Mouse (Mus musculus) intestine, embryonic 15.5 days (tissue): Measurements from ENCODE around the gene C4bp. TPM values are rescaled to one million over a fixed set of nuclear protein-coding genes. Genes with fewer than 3 reads are reported as not detected.

Experiments
- ATAC-seq: fragments of 200-750 bp; cut with Nextera tagmentation; 2 replicates; pipeline ENCODE4 v1.8.0; 2017; ENCODE audit warnings: moderate TSS enrichment, moderate library complexity
- H3K27ac ChIP-seq: fragments of 300-500 bp; sonication (generic); 2 replicates; pipeline ENCODE4 v1.5.1; 2015; ENCODE audit warnings: mild to moderate bottlenecking, inconsistent platforms
- H3K27me3 ChIP-seq: fragments of 300-500 bp; sonication (generic); replicated peaks from 2 replicates; pipeline ENCODE4 v1.6.1; 2015; ENCODE audit warnings: inconsistent platforms
- H3K36me3 ChIP-seq: fragments of 300-500 bp; sonication (generic); 2 replicates; pipeline ENCODE4 v1.6.1; 2015; ENCODE audit warnings: inconsistent platforms
- H3K4me1 ChIP-seq: fragments of 300-500 bp; sonication (generic); replicated peaks from 2 replicates; pipeline ENCODE4 v1.6.1; 2015; ENCODE audit warnings: inconsistent platforms
- H3K4me2 ChIP-seq: fragments of 300-500 bp; sonication (generic); replicated peaks from 2 replicates; pipeline ENCODE4 v1.6.1; 2015; ENCODE audit warnings: mild to moderate bottlenecking, inconsistent platforms
- H3K4me3 ChIP-seq: fragments of 300-500 bp; sonication (generic); replicated peaks from 2 replicates; pipeline ENCODE4 v1.5.1; 2015; ENCODE audit warnings: inconsistent platforms
- H3K9ac ChIP-seq: fragments of 300-500 bp; sonication (generic); 2 replicates; pipeline ENCODE4 v1.6.1; 2015; ENCODE audit warnings: inconsistent platforms
- H3K9me3 ChIP-seq: fragments of 300-500 bp; sonication (generic); 2 replicates; pipeline ENCODE4 v1.6.1; 2016; ENCODE audit warnings: inconsistent platforms
- WGBS: fragments of 180-500 bp; shearing (Covaris S2); methylation state at CpG from one replicate; pipeline ENCODE4 v1.1.7; 2015; 5-methylcytosine and 5-hydroxymethylcytosine counted together
- polyA plus RNA-seq: library from polyadenylated mRNA; unstranded; fragments of >200 nt; fragmentation: Nextera tagmentation; extraction: Ambion mirVana; gene quantifications from 2 replicates; pipeline ENCODE4 v1.2.1, GENCODE M21; 2015

C4bp gene
- polyA plus RNA-seq, 1 experiment from 2014 or later = 2.4 TPM

DNA sequence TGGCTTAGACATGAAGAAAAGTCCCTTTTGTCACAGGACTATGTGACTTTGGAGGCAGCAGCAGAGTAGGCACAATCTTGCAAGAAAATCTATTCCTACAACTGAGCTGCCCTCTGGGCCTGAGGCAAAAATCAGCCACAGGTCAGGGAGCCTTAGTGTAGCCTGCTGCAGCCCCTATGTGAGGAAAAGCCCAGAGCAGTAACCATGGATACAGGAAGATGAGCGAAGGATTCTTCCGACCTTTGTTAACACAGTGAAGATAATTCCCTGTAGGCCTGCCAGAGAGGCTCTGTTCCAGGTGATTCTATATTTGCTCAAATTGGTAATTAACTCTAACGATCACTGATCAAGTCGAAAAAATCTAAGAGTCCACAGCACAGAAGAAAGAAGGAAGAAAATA lies 17.3 kb downstream of the C4bp start:
- H3K36me3 ChIP-seq = no peaks in the 10 kb centered on the region
- 46% methylated on average over 4 of the region's 4 CpGs for WGBS
- ATAC-seq = no peak

GRCm38 (mm10) chr1:130640967-130641366 lies 20.5 kb downstream of the C4bp start:
- peak; percentile 56 for ATAC-seq
- H3K4me3 ChIP-seq = no peak overlapping the region
- no peak overlapping the region for H3K4me2 ChIP-seq
- no peaks in the 10 kb centered on the region for H3K36me3 ChIP-seq
- no peak overlapping the region for H3K27ac ChIP-seq
- no peak overlapping the region for H3K9ac ChIP-seq
- H3K9me3 ChIP-seq = no peaks in the 10 kb centered on the region
- no peaks in the 10 kb centered on the region for H3K27me3 ChIP-seq
- H3K4me1 ChIP-seq = no peaks in the 10 kb centered on the region

More for the DNA sequence above, 17.3 kb downstream of the C4bp start:
- Histone ChIP-seq H3K4me1 (no peaks in the 10 kb centered on the region), H3K27ac (no peak overlapping the region), H3K9me3 (no peaks in the 10 kb centered on the region), H3K27me3 (no peaks in the 10 kb centered on the region), H3K4me3 (no peak overlapping the region), H3K9ac (no peak overlapping the region), H3K4me2 (no peak overlapping the region)

DNA sequence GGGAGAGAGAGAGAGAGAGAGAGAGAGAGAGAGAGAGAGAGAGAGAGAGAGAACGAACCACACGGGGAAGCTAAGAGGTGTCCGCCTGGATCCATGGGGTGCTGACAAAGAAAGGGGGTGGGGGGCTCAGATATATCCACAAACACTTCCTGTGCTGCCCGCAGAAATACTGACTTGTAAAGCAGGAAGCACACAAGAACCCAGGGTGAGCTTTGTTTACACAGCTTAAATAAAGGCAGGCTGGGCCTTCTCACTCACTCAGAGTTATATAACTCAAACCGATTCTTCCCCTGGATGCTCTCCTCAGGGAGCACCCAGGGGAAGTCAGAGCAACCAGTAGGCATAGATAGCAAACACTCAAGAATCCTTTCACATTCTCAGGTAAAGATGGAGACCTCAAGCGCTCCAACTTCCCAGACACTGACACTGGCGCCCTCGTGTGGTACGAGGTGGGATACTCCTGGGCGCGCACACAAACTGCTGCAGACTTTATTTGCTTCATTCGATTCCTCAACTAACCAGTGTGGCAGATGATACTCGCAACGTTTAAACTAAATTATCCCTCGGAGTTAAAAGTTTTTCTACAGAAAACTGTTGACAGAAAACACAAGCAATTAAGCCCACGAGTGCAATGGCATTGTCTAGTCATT lies 27.5 kb downstream of the C4bp start:
- no peaks in the 10 kb centered on the region for H3K27me3 ChIP-seq
- H3K4me3 ChIP-seq = no peak overlapping the region
- H3K4me2 ChIP-seq = peak overlapping the region; percentile 31
- 25% methylated on average over 15 of the region's 16 CpGs for WGBS
- no peak overlapping the region for H3K27ac ChIP-seq
- no peaks in the 10 kb centered on the region for H3K36me3 ChIP-seq
- no peaks in the 10 kb centered on the region for H3K9me3 ChIP-seq
- H3K4me1 ChIP-seq = no peaks in the 10 kb centered on the region
- no peak overlapping the region for H3K9ac ChIP-seq
- ATAC-seq = peak; percentile 82

DNA sequence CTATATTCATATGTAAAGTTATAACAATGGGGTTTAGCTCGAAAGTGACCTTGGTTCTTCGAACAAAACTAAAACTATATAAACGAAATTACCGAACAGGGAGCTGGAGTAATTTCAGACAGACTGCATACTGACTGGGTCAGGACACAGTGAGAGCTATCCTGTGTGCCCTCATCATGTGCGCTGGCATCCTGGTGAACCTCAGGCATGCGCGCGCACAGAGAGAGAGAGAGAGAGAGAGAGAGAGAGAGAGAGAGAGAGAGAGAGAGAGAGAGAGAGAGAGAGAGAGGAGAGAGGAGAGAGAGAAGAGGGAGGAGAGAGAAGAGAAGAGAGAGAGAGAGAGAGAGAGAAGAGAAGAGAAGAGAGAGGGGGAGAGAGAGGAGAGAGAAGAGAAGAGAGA lies 28.1 kb downstream of the C4bp start:
- no peaks in the 10 kb centered on the region for H3K36me3 ChIP-seq
- H3K4me1 ChIP-seq = no peaks in the 10 kb centered on the region
- H3K4me2 ChIP-seq = no peak overlapping the region
- 77% methylated on average over 8 of the region's 8 CpGs for WGBS
- H3K4me3 ChIP-seq = no peak overlapping the region
- no peaks in the 10 kb centered on the region for H3K27me3 ChIP-seq
- no peak overlapping the region for H3K27ac ChIP-seq
- no peak for ATAC-seq
- no peaks in the 10 kb centered on the region for H3K9me3 ChIP-seq
- H3K9ac ChIP-seq = no peak overlapping the region

DNA sequence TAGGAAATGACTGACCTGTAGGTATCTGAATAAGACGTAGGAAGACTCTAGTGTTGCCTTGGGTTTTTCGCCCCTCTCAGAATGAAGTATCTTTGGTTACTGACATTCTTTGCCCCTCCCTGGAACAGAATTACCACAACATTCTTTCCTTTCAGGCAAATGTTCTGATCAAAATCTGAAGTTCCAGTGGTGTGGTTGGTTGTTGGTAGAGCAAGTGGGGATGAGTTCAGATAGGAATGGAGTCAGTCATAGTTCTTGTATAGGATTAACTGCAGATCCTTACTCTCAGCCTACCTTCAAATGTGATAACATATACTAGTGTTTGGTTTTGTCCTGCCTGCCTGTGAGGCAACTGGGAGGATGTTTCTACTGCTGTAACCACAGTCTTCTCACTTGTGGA lies 31.9 kb downstream of the C4bp start, which contains the start of gene Zp3r:
TSS of gene Zp3r (minus strand) at position 101 of the 400 bp plus-strand sequence.
- Histone ChIP-seq H3K9ac (no peak within 1 kb of the TSS), H3K4me3 (no peak within 1 kb of the TSS), H3K9me3 (no peaks in the 10 kb centered on the region), H3K4me1 (no peaks in the 10 kb centered on the region), H3K4me2 (no peak within 1 kb of the TSS), H3K36me3 (no peaks in the 10 kb centered on the region), H3K27ac (no peak within 1 kb of the TSS), H3K27me3 (no peaks in the 10 kb centered on the region)
- ATAC-seq = no peak
- 87% methylated on average over 2 of the region's 2 CpGs for WGBS

DNA sequence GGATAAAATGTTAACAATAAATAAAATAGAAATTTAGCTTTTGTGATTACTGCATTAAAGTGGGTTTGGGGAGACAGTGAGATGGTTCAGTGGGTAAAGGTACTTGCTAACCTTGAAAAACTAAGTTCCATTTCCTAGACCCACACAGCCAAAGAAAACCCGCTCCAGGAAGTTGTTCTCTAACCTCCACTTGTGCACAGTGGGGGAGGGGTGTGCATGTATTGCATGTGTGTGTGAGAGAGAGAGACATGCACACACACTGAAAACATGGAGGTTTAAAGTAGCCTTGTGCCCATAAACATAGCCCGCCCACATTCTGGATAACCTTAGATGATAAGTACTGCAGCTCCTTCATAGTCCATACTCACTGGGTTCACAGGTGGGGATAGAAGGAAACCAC lies 65.1 kb downstream of the C4bp start:
- H3K36me3 ChIP-seq = no peaks in the 10 kb centered on the region
- no peak overlapping the region for H3K9ac ChIP-seq
- H3K4me1 ChIP-seq = no peaks in the 10 kb centered on the region
- H3K4me2 ChIP-seq = no peak overlapping the region
- no peak overlapping the region for H3K27ac ChIP-seq
- no peak overlapping the region for H3K4me3 ChIP-seq
- no peaks in the 10 kb centered on the region for H3K27me3 ChIP-seq
- no peak for ATAC-seq
- H3K9me3 ChIP-seq = no peaks in the 10 kb centered on the region
- WGBS = 79% methylated on average over 2 of the region's 2 CpGs

DNA sequence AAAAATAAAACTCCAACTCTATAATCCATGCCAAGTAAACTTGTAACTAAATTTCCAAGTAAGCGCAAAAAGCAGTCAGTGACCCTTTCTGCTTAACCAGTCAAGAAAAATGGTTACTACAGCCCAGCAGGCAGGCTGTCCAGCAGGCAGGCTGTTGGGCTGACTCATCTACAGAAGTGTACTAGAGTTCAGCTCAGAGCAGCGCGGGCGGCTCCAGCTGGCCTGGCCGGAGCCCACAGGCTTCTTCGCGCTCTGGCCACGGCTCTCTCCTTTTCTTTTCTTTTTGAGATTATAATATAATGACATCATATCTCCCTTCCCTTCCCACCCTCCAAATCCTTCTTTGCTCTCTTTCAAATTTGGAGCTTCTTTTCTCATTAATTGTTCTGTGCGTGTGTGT lies 72.8 kb downstream of the C4bp start:
- Histone ChIP-seq H3K27ac (no peak overlapping the region), H3K36me3 (no peaks in the 10 kb centered on the region), H3K9me3 (no peaks in the 10 kb centered on the region), H3K4me1 (no peaks in the 10 kb centered on the region), H3K27me3 (no peaks in the 10 kb centered on the region), H3K4me2 (no peak overlapping the region), H3K9ac (no peak overlapping the region), H3K4me3 (no peak overlapping the region)
- WGBS = 71% methylated on average over 9 of the region's 9 CpGs
- no peak for ATAC-seq

Other genes starting within 250 kb of the C4bp start
- gene Cd55b, start 238.6 kb downstream of the C4bp start, polyA plus RNA-seq = not detected in 2 replicates
- gene Cd55, start 198.9 kb downstream of the C4bp start, polyA plus RNA-seq = 19.8 and 20.0 TPM in 2 replicates
- gene Zp3r, start 32.0 kb downstream of the C4bp start, polyA plus RNA-seq = 0.10 TPM in 1 of 2 replicates, not detected in the other
- not detected in 2 replicates for gene Gm29427, start 54.2 kb upstream of the C4bp start, polyA plus RNA-seq
- 10.2 and 10.5 TPM in 2 replicates for gene Yod1, start 55.7 kb upstream of the C4bp start, polyA plus RNA-seq
- gene Pfkfb2, start 67.6 kb upstream of the C4bp start, polyA plus RNA-seq = 10.8 and 11.2 TPM in 2 replicates
- gene AA986860, start 70.3 kb upstream of the C4bp start, polyA plus RNA-seq = 58.1 and 62.2 TPM in 2 replicates
- 0.18 and 0.21 TPM in 2 replicates for gene Fcamr, start 139.3 kb upstream of the C4bp start, polyA plus RNA-seq
- gene Pigr, start 165.1 kb upstream of the C4bp start, polyA plus RNA-seq = 0.96 and 2.5 TPM in 2 replicates
- 2.8 and 5.7 TPM in 2 replicates for gene Fcmr, start 204.0 kb upstream of the C4bp start, polyA plus RNA-seq
- not detected in 2 replicates for gene Il24, start 225.8 kb upstream of the C4bp start, polyA plus RNA-seq
- not detected in 2 replicates for gene Il20, start 249.8 kb upstream of the C4bp start, polyA plus RNA-seq